Mouse (Mus musculus) small intestine, adult 2 months (tissue): ENCODE data around the gene Dupd1. TPM values are rescaled to one million over a fixed set of nuclear protein-coding genes. Genes with fewer than 3 reads are reported as not detected.

ENCODE experiments used
- H3K27ac ChIP-seq: fragments of 200-500 bp; 2 replicates; pipeline ENCODE4 v1.5.1; 2012; ENCODE audit warnings: low read depth, low read length, control low read depth, inconsistent platforms; ENCODE audit not compliant: insufficient read depth
- H3K27me3 ChIP-seq: fragments of 200-500 bp; 2 replicates; pipeline ENCODE4 v1.6.1; 2012; ENCODE audit warnings: mild to moderate bottlenecking, moderate library complexity, low read length, inconsistent platforms; ENCODE audit not compliant: control insufficient read depth, insufficient read depth
- H3K36me3 ChIP-seq: fragments of 200-500 bp; 2 replicates; pipeline ENCODE4 v1.6.1; 2012; ENCODE audit warnings: mild to moderate bottlenecking, low read length, control low read depth, inconsistent platforms; ENCODE audit not compliant: control insufficient read depth, insufficient read depth
- H3K4me1 ChIP-seq: fragments of 200-500 bp; 2 replicates; pipeline ENCODE4 v1.6.1; 2012; ENCODE audit warnings: low read length, inconsistent platforms, mixed read lengths; ENCODE audit not compliant: control insufficient read depth, insufficient read depth, insufficient read length
- H3K4me3 ChIP-seq: fragments of 200-500 bp; 2 replicates; pipeline ENCODE4 v1.5.1; 2012; ENCODE audit warnings: low read depth, mild to moderate bottlenecking, control low read depth, inconsistent platforms, low read length, moderate library complexity
- CTCF ChIP-seq: fragments of 200-500 bp; IDR thresholded peaks from 2 replicates; pipeline ENCODE4 v1.5.1; 2012; ENCODE audit warnings: low read depth, mild to moderate bottlenecking, control low read depth, inconsistent platforms, low read length, moderate library complexity, mixed read lengths; ENCODE audit not compliant: insufficient replicate concordance, insufficient read length; ENCODE audit errors: extremely low read depth
- POLR2A ChIP-seq: fragments of 200-500 bp; IDR thresholded peaks from 2 replicates; pipeline ENCODE4 v1.6.1; 2012; ENCODE audit warnings: low read depth, mild to moderate bottlenecking, control low read depth, inconsistent platforms, low read length, moderate library complexity
- WGBS: fragments of 180-500 bp; shearing (Covaris S2); methylation state at CpG from one replicate; pipeline ENCODE4 v1.1.7; 2018; 5-methylcytosine and 5-hydroxymethylcytosine counted together
- polyA plus RNA-seq: library from polyadenylated mRNA; depleted of rRNA; stranded (reverse); fragments of >200 nt; gene quantifications from 2 replicates; pipeline ENCODE4 v1.2.3, GENCODE M21; 2012

Gene Dupd1
- polyA plus RNA-seq, 1 experiment, result not detected

DNA sequence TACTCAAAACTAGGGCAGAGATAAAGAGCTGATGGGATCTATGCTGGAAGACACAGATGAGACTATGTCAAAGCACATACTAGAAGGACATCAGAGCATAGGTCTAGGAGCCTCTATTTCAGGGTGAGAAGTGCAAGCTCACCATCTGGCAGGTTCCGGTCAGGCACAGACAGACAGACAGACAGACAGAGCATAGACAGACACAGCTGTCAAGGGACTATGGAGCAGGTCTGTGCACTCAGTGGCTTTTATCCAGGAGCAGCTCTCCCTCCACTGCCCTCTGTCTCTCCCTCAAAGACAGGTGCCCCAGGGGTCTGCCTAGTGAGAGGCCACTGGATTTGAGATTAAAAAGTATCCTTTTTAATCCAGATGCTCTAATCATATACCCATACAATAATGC is 29.8 kb upstream of the Dupd1 start:
- Histone ChIP-seq H3K4me1 (no peaks in the 10 kb centered on the region), H3K4me3 (no peak overlapping the region), H3K27ac (no peak overlapping the region), H3K27me3 (no peaks in the 10 kb centered on the region), H3K36me3 (no peaks in the 10 kb centered on the region)
- no peak for TF ChIP-seq POLR2A
- no peak for TF ChIP-seq CTCF
- WGBS, result 100% methylated on average over 1 of the region's 1 CpGs

DNA sequence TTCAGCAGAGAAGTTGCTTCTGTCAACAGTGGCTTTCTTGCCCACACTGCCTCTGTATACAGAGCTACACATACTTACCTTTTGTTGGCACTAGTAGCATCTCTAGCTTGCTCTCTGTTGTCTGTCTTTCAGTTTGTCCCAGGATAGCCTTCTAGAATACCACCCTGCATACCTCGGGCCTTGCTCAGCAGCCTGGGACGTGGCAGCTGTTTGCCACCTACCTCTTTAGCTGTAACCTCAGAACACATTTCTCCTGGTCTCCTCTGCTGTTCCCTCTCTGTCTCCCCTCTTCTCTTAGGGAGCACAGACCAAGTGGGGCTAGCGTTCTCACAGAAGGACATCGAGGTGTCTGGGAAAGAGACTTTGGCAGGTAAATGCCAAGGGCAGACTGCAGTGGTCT is 28.1 kb upstream of the Dupd1 start:
- H3K27ac ChIP-seq, result no peak overlapping the region
- TF ChIP-seq POLR2A (no peak), CTCF (no peak)
- 95% methylated on average over 4 of the region's 4 CpGs for WGBS
- no peaks in the 10 kb centered on the region for H3K4me1 ChIP-seq
- no peaks in the 10 kb centered on the region for H3K27me3 ChIP-seq
- no peaks in the 10 kb centered on the region for H3K36me3 ChIP-seq
- no peak overlapping the region for H3K4me3 ChIP-seq

DNA sequence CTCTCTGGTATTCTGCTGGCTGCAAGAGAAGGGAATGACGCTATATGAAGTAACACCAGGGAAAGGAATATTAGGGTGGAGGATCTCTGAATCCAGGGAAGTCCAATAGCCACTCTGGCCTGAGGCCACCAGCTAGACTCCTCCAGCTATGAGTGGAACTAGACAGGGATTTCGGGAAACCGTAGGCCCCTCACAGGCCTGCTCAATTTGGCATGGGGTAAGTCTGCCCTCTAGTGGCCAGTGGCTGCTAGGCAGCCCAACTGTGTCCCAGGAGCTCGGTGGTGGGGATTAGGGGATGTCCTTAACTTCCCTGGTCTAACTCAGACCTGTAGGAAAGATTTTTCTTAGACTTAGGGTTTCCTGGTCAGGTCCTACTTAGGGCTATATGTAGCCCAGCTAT is 27.4 kb upstream of the Dupd1 start:
- Histone ChIP-seq H3K27me3 (no peaks in the 10 kb centered on the region), H3K27ac (no peak overlapping the region), H3K4me1 (no peaks in the 10 kb centered on the region), H3K36me3 (no peaks in the 10 kb centered on the region), H3K4me3 (no peak overlapping the region)
- no peak for TF ChIP-seq POLR2A
- TF ChIP-seq CTCF, result peak; percentile 98
- WGBS, result 21% methylated on average over 4 of the region's 4 CpGs

DNA sequence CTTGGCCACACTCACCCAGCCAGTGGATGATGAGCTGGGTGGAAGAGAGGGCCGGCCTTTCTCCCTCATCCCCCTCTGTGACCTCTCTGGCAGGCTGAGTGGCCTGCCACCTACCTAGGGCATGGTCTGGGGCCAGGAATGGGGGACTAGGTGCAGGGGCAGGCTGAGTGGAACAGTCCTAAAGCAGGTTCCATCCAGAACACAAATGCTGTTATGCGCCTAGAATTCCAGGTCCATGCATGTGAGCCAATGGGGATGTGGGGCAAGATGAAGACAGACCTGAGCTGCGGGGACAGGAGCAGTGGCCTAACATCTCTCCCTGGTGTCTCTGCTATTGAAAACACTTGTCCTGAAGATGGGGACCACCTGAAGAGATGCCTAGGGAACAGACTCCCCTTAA is 26.9 kb upstream of the Dupd1 start:
- Histone ChIP-seq H3K4me3 (no peak overlapping the region), H3K36me3 (no peaks in the 10 kb centered on the region), H3K27me3 (no peaks in the 10 kb centered on the region), H3K27ac (no peak overlapping the region), H3K4me1 (no peaks in the 10 kb centered on the region)
- TF ChIP-seq CTCF (no peak), POLR2A (no peak)
- WGBS, result 91% methylated on average over 3 of the region's 3 CpGs

DNA sequence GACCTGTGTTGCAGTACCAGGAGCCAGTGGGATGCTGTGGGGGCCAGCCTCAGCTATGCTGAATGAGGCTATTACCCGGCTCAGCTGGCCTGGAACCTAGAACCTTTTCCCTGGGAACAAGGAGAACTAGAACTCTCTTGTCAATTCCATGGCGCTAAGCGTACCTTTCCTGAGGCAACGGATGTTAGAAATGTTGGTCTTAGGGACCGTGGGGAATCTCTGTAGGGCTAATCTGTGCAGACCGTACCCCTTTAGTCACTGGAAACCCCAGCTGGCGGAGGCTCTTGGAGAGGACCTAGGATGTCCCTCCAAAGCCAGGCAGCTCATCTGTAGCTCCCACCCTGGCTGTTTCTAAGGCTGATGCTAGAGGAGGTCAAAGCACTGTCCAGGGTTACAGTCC is 26.0 kb upstream of the Dupd1 start:
- no peak overlapping the region for H3K4me3 ChIP-seq
- no peaks in the 10 kb centered on the region for H3K36me3 ChIP-seq
- TF ChIP-seq CTCF, result no peak
- no peak for TF ChIP-seq POLR2A
- WGBS, result 96% methylated on average over 7 of the region's 7 CpGs
- no peaks in the 10 kb centered on the region for H3K4me1 ChIP-seq
- H3K27ac ChIP-seq, result no peak overlapping the region
- no peaks in the 10 kb centered on the region for H3K27me3 ChIP-seq

DNA sequence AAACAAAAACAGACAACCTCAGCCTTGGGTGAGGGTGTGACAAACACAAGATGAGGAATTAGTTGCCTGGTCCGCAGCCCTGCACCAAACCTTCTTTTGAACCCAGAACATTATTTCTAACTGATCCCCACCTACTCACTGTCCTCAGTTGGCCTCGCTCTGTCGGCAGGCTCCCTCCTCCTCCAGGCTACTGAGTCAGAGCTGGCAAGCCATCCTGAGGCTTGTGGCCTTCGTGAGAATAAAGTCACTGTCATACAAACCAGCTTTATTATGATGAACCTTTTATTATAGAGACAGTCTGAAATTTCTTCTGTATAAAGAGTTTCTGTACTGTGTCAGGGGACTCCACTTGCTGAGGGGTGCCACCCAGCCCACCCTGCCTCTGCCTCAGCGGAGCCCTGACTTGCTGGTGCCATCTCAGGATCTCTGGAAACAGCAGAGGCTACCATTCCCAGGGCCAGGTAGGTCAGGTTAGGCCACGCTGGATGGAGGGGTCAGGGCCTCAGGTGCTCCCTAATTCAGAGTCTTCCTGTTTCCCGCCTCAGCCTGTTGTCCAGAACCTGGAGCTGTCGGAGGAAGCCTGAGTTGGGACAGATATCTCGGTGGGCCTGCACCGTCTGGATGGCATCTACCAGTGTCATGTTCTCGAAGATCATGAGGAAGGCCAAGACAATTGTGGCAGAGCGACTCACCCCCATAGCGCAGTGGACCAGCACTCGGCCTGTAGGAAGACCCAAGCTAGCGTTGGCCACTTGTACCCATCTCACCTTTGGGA is 18.9 kb upstream of the Dupd1 start:
- Histone ChIP-seq H3K4me1 (no peaks in the 10 kb centered on the region), H3K27ac (no peak overlapping the region), H3K36me3 (no peaks in the 10 kb centered on the region), H3K27me3 (no peaks in the 10 kb centered on the region), H3K4me3 (no peak overlapping the region)
- TF ChIP-seq POLR2A (no peak), CTCF (no peak)
- WGBS, result 88% methylated on average over 15 of the region's 15 CpGs

DNA sequence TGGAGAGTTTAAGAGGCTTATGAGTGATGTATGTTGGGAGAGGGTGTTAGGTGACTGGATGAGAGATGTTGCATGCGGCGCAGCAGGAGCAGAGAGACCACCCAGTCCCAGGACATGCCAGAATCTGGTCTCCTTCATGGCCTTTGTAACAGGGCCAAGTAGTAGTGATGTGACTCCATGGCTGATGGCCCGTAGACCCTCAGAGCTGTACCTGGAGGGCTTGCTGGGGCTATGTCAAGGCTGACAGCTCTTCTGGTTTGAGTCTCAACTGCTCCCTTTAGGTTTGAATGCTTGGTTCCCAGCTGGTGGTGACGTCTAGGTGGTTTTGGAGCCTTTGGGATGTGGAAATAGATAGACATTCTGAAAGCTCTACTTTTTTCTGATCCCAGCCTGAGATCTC is 15.6 kb upstream of the Dupd1 start:
- TF ChIP-seq POLR2A (no peak), CTCF (no peak)

DNA sequence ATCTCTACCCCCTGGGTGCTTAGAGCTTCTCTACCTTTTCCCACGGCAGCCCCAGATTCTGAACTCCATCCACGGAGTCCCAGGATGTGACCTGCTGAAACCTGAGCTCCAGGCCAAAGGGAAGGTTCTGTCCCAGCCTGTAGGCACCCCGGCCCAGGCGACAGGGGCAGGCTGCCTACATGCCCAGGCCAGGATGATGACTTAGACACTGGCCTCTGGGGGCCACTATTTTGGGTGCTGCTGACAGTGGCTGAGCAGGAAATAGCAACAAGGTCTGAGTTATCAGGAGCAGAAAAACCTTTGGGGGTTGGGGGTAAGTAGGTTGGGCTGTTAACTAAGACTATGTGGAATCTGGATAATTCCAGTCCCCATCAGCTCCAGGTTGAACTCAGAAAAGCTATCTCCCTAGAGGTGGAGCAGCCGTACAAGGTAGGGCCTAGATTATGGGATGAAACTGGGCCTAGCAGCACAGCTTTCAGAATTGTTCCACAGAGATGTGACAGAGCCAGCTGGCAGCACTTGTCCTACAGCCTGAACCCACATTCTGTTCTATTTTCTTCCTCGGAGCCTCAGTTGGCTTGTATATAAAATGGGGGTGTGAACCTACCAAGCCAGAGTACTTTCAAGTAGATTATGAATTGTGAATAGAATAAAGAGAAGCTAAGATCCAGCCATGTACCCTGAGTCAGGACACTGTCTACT is 14.8 kb upstream of the Dupd1 start:
- WGBS, result 83% methylated on average over 6 of the region's 6 CpGs
- H3K27ac ChIP-seq, result no peak overlapping the region
- H3K36me3 ChIP-seq, result no peaks in the 10 kb centered on the region
- no peaks in the 10 kb centered on the region for H3K27me3 ChIP-seq
- H3K4me1 ChIP-seq, result no peaks in the 10 kb centered on the region
- TF ChIP-seq CTCF (no peak), POLR2A (no peak)
- H3K4me3 ChIP-seq, result no peak overlapping the region

More for the DNA sequence above, 15.6 kb upstream of the Dupd1 start:
- Histone ChIP-seq H3K4me3 (no peak overlapping the region), H3K27ac (no peak overlapping the region), H3K4me1 (no peaks in the 10 kb centered on the region), H3K27me3 (no peaks in the 10 kb centered on the region), H3K36me3 (no peaks in the 10 kb centered on the region)
- WGBS, result 92% methylated on average over 4 of the region's 4 CpGs
